Mouse (Mus musculus) heart, postnatal 10 days (tissue): ENCODE measurements around the gene Lrrc7. TPM values are rescaled to one million over a fixed set of nuclear protein-coding genes. Genes with fewer than 3 reads are reported as not detected.

Experiments
- DNase-seq, 2 experiments: peaks; one replicate each; pipeline ENCODE4 v3.0.0; 2021
- intact Hi-C: fragments of 180-260 bp; cut with DNase I; formaldehyde crosslinking; loops from one replicate; pipeline ENCODE4 v1.15.1; 2025
- total RNA-seq, 2 experiments: library from RNA; stranded (reverse); gene quantifications; 2 replicates each; pipeline ENCODE4 v1.2.3; 2021

Gene Lrrc7
- total RNA-seq, 2 experiments from 2014 or later, result not detected

DNA sequence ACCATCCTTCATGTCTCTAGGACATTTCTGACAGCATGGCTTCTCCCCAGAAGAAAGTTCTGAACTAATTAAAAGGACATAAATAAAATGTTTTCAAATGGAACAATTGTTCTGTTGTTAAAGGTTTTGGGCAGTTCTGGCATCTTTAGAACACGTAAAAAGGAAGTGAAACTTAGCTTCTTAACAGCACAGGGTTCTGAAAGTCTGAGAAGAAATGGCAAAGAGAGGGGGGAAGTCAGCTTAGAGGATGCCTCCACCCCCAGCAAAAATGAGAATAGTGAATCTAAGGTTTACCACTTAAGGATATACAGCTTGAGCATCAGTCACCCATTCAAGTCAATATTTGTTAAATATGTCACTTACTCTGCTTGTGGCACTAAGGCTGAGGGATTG lies 484.6 kb downstream of the Lrrc7 start:
- no peak for DNase-seq
- intact Hi-C loops, result loop anchor here (5.0 to 10.0 kb wide), 2 partner anchors 155 to 513 kb away; partner anchors contain the start of gene Ptger3

DNA sequence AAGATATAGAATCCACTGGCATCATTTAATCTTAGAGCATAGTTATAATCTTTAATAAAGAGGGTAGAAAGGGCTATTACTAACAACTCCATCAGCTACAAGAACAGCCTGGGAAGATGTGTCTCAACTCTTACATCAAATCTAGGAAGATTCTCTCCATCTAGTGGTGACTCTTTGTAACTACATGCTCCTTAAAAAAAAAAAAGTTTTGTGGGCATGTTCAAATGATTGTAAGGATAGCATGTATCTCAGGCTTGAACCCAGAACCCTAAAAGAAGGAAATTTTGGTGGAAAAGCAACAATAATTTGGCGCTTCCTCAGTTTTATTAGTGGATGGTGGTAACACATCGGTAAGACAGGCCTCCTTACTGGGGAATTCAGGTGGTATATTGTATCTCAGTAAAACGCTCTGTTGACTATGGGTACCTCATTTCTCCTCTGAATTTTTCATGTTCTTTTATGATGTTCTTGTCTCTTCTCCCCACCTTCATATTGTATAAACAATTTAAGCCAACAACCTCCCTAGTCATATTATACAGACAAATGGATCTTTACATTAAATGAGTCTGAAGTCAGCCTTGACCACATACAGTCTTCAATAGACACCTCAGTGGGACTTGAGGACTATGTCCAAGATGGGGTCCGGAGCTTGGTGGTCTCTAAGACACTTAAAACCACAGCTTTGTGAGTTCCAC lies 485.2 kb downstream of the Lrrc7 start:
- intact Hi-C loops, result loop anchor here (1.0 to 10.0 kb wide), 3 partner anchors 155 to 512 kb away; partner anchors contain the start of gene Ptger3
- DNase-seq, result peak in 1 of 2 experiments; percentile 9

GRCm38 (mm10) chr3:158075004-158075403 lies 487.0 kb downstream of the Lrrc7 start:
- DNase-seq, result no peak
- intact Hi-C loops, result loop anchor here (5.0 to 10.0 kb wide), 2 partner anchors 153 to 510 kb away; partner anchors contain the start of gene Ptger3

GRCm38 (mm10) chr3:158068613-158069263 lies 493.3 kb downstream of the Lrrc7 start:
- intact Hi-C loops, result no loop called here
- DNase-seq, result no peak

DNA sequence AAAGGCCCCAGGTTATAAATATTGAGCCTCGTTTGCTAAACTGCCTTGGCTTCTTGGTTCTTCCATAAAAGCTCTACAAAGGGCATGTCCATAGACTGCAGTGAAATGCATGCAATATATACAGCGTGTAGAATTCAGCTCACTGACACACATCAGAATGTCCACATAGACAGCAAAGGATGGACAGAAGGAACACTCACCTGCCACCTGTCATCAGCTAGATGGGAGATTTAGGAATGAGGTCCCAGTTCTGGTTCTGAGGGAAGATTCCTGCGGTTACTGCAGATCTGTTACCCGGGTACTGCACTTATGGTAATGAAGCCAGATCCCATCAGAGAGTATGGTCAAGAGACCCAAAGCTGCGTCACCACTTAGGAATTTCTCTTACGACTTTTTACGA lies 494.1 kb downstream of the Lrrc7 start:
- no peak for DNase-seq
- intact Hi-C loops, result no loop called here

GRCm38 (mm10) chr3:158065256-158065655 lies 496.8 kb downstream of the Lrrc7 start:
- DNase-seq, result no peak
- intact Hi-C loops, result no loop called here

- intact Hi-C loops, result no loop called here
- no peak for DNase-seq
Observed at GRCm38 (mm10) chr3:158061811-158062523, 500.1 kb downstream of the Lrrc7 start.

DNA sequence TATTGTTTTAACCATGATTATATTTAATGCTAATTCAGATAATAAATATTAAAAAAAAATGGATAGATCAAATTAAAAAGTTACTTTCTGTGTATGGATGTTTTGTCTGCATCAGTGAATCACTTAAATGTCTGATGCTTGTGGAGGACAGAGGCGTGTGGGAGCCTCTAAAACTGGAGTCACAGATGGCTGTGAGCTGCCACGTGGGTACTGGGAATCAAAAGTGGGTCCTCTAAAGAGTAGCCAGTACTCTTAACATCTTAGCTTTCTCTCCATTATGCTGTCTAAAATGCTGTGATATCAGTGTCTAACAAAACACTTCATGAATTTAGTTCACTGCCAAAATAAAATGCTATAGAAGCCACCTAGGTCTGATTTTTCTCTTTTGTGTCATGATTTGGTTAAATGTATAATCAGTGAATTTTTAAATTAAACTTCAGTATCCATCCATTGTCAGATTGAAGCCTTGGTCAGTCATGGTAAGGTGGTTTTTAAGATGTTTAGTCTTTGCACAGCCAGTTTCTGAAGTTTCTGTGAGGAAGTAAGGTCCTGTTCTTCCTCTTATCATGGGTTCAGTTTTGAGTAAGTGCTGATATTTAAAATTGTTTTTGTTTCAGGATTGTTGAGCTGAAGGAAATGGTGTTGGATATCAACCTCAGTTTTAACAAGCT lies 501.3 kb downstream of the Lrrc7 start:
- no peak for DNase-seq
- intact Hi-C loops, result no loop called here

- DNase-seq, result no peak
Observed at GRCm38 (mm10) chr3:158049508-158049907, 512.5 kb downstream of the Lrrc7 start.

DNA sequence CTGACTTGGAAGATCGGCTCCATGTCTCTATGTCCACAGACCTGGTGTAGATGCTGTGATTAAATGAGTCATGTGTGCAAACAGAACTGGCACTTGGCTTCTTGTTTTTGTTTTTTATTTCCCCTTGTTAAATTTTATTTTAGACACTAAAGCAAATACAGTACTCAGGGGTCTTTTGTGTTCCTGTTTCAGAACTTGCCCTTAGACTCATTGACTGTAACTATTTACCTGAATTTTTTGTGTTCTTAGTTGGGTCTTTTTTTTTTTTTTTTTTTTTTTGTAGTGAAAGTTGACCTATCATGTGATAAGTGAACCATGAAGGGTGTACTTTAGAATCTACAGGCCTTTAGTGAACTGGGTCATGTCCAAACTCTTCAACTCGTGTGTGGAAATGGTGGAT lies 521.3 kb downstream of the Lrrc7 start:
- DNase-seq, result no peak
- intact Hi-C loops, result no loop called here

More at GRCm38 (mm10) chr3:158049508-158049907, 512.5 kb downstream of the Lrrc7 start:
- intact Hi-C loops, result no loop called here

DNA sequence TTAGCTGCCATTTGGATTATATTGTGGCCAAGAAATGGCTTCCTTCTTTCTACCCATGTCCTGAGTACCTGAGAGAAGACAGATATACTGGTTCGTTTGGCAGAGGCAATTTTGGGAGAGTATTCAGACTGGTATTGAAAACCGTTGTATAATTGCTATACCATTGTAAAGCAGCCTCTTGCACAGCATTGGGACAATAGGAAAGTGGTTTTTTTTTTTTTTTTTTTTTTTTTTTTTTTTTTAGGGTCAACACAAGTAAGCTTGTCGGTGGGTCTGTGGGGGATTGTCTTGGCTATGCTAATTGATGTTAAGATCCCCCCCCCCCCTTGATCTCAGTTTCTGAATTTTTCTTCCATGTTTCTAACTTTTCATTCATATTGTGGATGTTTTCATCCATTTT lies 523.9 kb downstream of the Lrrc7 start:
- intact Hi-C loops, result loop anchor here (10.0 kb wide), 1 partner anchor 503 kb away; the partner anchor contains the start of gene Zranb2
- no peak for DNase-seq

DNA sequence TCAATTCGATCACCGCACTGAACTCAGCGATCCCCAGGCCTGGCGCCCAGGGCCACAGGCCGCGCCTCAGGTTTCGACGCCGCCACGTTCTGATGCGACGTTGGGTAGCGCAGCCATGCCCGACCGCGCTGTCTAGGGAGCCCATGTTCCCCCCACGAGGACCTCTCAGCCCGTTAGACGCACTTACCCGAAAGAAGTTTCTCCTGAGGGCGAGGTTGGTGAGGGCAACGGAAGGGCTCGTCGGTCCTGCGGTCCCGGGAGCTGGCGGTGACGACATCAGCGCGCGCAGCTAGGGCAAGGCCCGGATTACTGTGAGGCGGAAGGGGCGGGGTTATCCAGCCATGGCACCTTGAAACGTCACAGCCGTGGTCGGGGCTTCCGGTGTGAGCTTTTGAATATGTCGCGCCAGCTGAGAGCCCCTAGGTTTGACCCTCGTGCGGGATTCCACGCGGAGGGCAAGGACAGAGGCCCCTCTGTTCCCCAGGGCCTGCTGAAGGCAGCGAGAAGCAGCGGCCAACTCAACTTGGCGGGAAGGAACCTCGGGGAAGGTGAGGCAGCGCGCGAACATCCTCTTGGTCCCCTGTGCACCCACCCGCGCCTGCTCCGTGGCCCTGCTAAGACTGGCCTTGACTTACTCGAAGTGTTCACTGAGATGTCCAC lies 525.6 kb downstream of the Lrrc7 start, which contains the start of the genes Srsf11 and Lrrc40:
Srsf11 (minus strand) TSS at position 311 of the 660 bp plus-strand sequence.
Lrrc40 (plus strand) TSS at position 334 of the 660 bp plus-strand sequence.
- peak; percentile 96 for DNase-seq
- intact Hi-C loops, result loop anchor here (2.0 to 10.0 kb wide), 2 partner anchors 90 to 502 kb away; partner anchors contain the start of genes Ankrd13c and Zranb2

GRCm38 (mm10) chr3:158035866-158036265 lies 526.2 kb downstream of the Lrrc7 start:
- intact Hi-C loops, result loop anchor here (2.0 to 10.0 kb wide), 2 partner anchors 89 to 501 kb away; partner anchors contain the start of genes Ankrd13c and Zranb2
- no peak for DNase-seq
